Mouse (Mus musculus): ENCODE data around the gene Hoxd13.

Hoxd13 gene

GRCm38 (mm10) chr2:74667842-74668357 lies at the start of gene Hoxd13:
Hoxd13 (plus strand) TSS chr2:74668310.
- DNase-seq (ENCODE audit: low read depth, low spot score) = no peak

DNA sequence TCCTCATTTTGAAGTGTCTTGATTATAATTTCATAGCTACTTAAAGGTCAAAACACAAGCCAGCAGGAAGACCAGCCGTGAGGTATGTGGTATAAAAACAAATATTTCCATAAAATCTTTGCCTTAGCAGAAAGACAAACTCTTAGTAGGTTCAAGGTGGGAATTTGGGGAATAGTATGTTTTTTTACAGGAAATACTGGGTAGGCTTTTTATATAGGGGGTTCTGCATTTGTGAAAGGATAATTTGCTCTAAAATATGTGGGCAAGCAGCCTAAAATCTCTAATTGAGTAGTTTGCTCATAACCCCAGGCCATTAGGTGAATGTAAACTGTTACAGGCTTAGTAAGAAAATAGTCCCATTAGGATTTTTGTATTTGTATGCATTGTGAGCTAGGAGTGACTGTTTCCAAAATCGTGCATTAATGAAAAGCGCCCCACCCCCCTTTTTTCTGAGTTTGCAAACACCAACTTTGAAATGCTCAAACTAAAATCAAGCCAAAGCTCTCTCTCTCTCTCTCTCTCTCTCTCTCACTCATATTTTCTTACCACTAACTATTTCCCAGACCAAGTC lies 48.3 kb upstream of the Hoxd13 start:
- DNase-seq (ENCODE audit: low read depth, low spot score) = no peak

- DNase-seq (ENCODE audit: low read depth, low spot score) = no peak
Observed at GRCm38 (mm10) chr2:74620368-74620767, 47.7 kb upstream of the Hoxd13 start.

GRCm38 (mm10) chr2:74635412-74635811 lies 32.7 kb upstream of the Hoxd13 start:
- DNase-seq (ENCODE audit: low read depth, low spot score) = no peak

GRCm38 (mm10) chr2:74642431-74642830 lies 25.7 kb upstream of the Hoxd13 start:
- DNase-seq (ENCODE audit: low read depth, low spot score) = no peak

- no peak for DNase-seq (ENCODE audit: low read depth, low spot score)
Observed at GRCm38 (mm10) chr2:74645631-74646030, 22.5 kb upstream of the Hoxd13 start.

- no peak for DNase-seq (ENCODE audit: low read depth, low spot score)
Observed at GRCm38 (mm10) chr2:74647082-74647864, 20.8 kb upstream of the Hoxd13 start.

DNA sequence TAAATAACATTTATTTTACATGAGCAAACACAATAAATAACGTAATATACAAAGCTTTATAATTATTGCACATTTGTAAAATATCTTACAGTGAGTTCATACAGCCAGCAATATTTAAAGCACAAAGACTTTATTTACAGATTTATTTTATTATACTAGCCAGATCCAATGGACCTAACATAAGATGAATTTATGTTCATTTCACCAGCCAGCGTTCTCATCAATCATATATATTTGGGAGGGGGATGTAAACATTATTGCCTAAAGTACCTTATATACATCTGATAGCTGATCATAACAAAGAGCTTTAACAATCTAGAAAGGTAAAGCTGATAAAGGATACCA lies 15.1 kb upstream of the Hoxd13 start:
- DNase-seq (ENCODE audit: low read depth, low spot score) = no peak

DNA sequence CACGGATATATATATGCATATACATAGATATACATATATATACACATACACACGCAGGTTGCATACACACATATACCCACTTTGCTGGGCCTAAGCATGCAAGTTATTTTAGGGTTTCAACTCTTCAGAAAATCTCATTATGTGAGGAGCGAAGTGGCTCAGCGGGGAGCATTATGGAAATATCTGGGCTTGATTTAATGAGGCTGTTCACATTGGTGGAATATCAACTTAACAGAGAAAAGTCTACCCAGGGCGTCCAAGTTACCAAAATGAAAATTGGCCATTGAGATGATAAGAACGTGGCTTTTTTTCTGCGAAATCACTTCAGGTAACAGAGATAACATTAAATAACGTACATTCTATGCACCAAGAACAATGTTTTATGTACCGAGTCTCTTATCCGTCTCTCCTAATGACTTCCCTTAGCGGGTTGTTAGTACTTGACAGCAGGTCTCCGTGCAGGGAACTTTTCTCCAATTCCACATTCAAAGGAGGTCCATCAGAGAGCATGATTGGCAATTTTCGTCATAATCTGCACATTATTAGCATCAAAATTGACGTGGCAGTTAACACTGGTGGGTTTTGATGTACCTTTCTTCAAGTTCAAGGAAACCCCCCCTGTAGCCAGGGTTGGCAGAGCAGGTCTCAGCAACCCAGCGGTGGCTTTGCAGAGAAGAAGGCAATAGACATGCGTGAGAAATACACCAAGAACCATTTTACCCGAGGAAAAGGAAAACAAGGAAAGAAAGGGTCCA lies 14.2 kb upstream of the Hoxd13 start:
- no peak for DNase-seq (ENCODE audit: low read depth, low spot score)

- no peak for DNase-seq (ENCODE audit: low read depth, low spot score)
Observed at GRCm38 (mm10) chr2:74654743-74655419, 13.2 kb upstream of the Hoxd13 start.

- no peak for DNase-seq (ENCODE audit: low read depth, low spot score)
Observed at GRCm38 (mm10) chr2:74655420-74655781, 12.7 kb upstream of the Hoxd13 start.

- no peak for DNase-seq (ENCODE audit: low read depth, low spot score)
Observed at GRCm38 (mm10) chr2:74655821-74656631, 12.1 kb upstream of the Hoxd13 start.

DNA sequence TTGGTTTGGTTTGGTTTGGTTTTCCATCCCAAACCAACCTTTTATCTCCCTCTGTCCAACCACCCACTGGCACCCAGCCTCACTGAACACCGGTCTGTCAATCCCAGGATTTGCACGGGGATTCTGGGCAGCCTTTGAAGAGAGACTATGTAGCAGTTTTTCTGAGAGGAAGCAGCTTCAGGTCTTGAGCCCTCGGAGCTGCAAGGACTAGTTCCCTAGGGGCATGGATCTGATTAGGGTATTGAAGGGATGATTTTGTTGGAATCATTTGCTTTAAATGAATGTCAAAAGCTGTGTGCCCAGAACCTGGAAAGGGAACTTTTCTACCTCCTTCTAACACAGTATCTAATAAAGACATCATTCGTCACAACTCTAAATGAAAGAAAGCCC lies 11.5 kb upstream of the Hoxd13 start:
- no peak for DNase-seq (ENCODE audit: low read depth, low spot score)

- DNase-seq (ENCODE audit: low read depth, low spot score) = no peak
Observed at GRCm38 (mm10) chr2:74657251-74658023, 10.7 kb upstream of the Hoxd13 start.

GRCm38 (mm10) chr2:74658024-74658666 lies 10.0 kb upstream of the Hoxd13 start:
- no peak for DNase-seq (ENCODE audit: low read depth, low spot score)

GRCm38 (mm10) chr2:74658667-74659371 lies 9.3 kb upstream of the Hoxd13 start:
- no peak for DNase-seq (ENCODE audit: low read depth, low spot score)

DNA sequence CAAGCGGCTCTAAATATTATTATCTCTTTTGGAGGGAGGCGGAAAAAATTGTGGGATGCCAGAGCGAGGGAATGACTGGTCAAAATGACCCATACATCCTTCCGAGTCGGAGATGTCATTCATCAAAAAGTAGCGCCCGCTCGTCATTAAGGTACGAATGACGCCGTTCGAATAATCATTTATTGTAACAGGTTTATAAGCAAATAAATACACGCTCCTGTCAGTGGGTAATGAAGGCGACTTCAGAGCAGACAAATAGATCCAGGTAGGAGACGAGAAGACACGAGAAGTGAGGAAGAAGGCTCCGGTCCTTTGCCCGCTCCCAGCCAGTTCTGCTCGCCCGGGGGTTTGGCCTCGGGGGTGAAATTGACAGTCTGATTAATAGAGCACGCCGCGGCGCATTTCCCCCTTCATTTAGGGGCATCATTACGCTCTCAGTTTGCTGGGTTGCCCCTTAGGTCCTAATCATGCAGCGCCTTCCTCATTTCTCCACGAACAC lies 8.6 kb upstream of the Hoxd13 start, which contains the start of gene Evx2:
Gene Evx2, minus strand, starts transcription at position 51 of the 499 bp plus-strand sequence.
- DNase-seq (ENCODE audit: low read depth, low spot score) = no peak

DNA sequence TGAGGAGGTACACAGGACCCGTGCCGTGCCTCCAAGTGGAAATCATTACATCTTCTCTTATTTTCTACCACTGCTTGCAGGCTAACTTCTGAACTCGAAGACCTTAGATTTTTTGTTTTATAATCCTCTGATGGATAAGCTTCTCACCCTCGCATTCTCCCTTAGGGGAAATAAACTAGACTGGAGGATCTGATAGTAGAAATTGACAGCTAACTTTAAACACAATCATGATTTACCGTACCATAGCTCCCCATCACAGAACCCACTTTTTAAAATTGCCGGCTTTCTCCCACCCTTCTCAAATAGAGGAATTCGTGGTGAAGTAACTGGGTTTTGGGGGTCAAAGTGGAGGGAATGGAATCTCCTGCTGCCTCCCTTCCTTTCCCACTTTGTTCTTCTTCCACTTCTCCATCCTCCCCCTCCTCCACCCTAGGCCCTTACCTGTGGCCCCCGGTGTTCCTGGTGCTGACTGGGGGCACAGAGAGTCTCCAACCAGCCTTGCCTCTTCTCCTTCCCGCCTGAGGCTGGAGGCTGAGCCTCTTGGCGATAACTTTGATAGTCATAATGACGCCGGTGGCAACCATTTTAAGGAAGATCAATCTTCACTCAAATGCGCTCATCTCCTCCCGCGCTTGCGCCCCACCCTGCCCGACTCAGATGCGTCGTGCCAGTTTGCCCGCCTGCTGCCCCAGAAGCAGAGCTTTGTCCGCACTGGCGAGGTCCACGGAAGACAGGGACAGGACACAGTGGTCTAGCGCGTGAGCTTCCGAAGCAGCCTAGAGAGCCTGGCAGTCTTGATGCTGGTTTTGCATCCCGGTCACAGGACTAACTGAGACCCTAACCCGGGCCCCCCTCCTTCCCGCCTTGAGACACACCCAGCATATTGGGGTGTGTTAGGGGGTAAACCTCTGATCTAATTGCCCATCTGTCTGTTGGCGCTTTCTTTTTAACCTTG lies 7.4 kb upstream of the Hoxd13 start:
- no peak for DNase-seq (ENCODE audit: low read depth, low spot score)
